Comparison of ENCODE assay signal across 24 mouse cellular contexts in genomic region chr9:102792836-102793235, GRCm38 (mm10). TPM values are rescaled to one million over a fixed set of nuclear protein-coding genes. Genes with fewer than 3 reads are reported as not detected.
DNase-seq lines count a peak whose midpoint lies in the region; ATAC-seq and TF ChIP-seq lines count a peak whose summit lies in the region.
"Had no signal": no experiment of that assay in that cellular context is flagged by ENCODE, and none has a peak within 500 bp of the region (broad histone marks: within the 10 kb centered on the region; RNA-seq: fewer than 3 reads in every experiment).

No protein-coding gene starts in this region.

- no peaks in the 10 kb centered on the region for H3K79me2 ChIP-seq in heart, adult 2 months (replicated peaks; ENCODE audit: control insufficient read depth, insufficient read depth, low read length)

- H3K4me3 ChIP-seq in heart, adult 2 months: no peak overlapping the region
- no peak overlapping the region for H3K4me3 ChIP-seq in layer of hippocampus, adult 2 months
- H3K4me3 ChIP-seq in ES-Bruce4 (ENCODE audit: low read depth, low read length): peak overlapping the region; percentile 22
- no peak overlapping the region for H3K4me3 ChIP-seq in hindbrain, embryonic 14.5 days (replicated peaks; ENCODE audit: low read length)
- H3K4me3 ChIP-seq: embryonic facial prominence, embryonic 12.5 days; liver, embryonic 12.5 days; midbrain, embryonic 12.5 days; myocyte; neural tube, embryonic 12.5 days had no signal

- no peak overlapping the region for H3K27ac ChIP-seq in heart, adult 2 months
- H3K27ac ChIP-seq in layer of hippocampus, adult 2 months: peak overlapping the region; percentile 73; the same call in 1 of the 2 replicates
- no peak overlapping the region for H3K27ac ChIP-seq in ES-Bruce4 (ENCODE audit: insufficient read depth, low read length)
- no peak overlapping the region for H3K27ac ChIP-seq in hindbrain, embryonic 14.5 days
- H3K27ac ChIP-seq: embryonic facial prominence, embryonic 12.5 days; liver, embryonic 12.5 days; macrophage; midbrain, embryonic 12.5 days; neural tube, embryonic 12.5 days had no signal

- 60% methylated on average over 14 of the region's 15 CpGs for WGBS in heart, adult 2 months
- WGBS in hindbrain, embryonic 14.5 days: 67% methylated on average over 14 of the region's 15 CpGs

- no peaks in the 10 kb centered on the region for H3K9me3 ChIP-seq in ES-Bruce4 (replicated peaks; ENCODE audit: control insufficient read depth, insufficient read depth, low read length, poor library complexity, severe bottlenecking)
- H3K9me3 ChIP-seq in hindbrain, embryonic 14.5 days (ENCODE audit: control insufficient read depth, low read length): no peaks in the 10 kb centered on the region
- H3K9me3 ChIP-seq: embryonic facial prominence, embryonic 12.5 days; liver, embryonic 12.5 days; midbrain, embryonic 12.5 days; neural tube, embryonic 12.5 days had no signal

- no peak overlapping the region for H3K9ac ChIP-seq in heart, adult 2 months (ENCODE audit: low read depth, low read length)
- peak overlapping the region; percentile 26; the same call in 1 of the 2 replicates for H3K9ac ChIP-seq in ES-Bruce4 (ENCODE audit: low read depth, poor library complexity, severe bottlenecking)
- no peak overlapping the region for H3K9ac ChIP-seq in hindbrain, embryonic 14.5 days
- H3K9ac ChIP-seq: embryonic facial prominence, embryonic 12.5 days; liver, embryonic 12.5 days; liver, postnatal 0 days; midbrain, embryonic 12.5 days; neural tube, embryonic 12.5 days had no signal

- no peak overlapping the region for H3K4me2 ChIP-seq in hindbrain, embryonic 14.5 days (replicated peaks)
- H3K4me2 ChIP-seq: embryonic facial prominence, embryonic 12.5 days; midbrain, embryonic 12.5 days had no signal

- no peak for TF ChIP-seq EP300 in heart, adult 2 months (IDR thresholded peaks at IDR 0.05; ENCODE audit: insufficient read depth, low read depth, low read length)
- TF ChIP-seq EP300 in ES-Bruce4 (IDR thresholded peaks at IDR 0.05; ENCODE audit: insufficient read depth, low read depth, low read length): no peak

- no peak for TF ChIP-seq CTCF in heart, adult 2 months (IDR thresholded peaks at IDR 0.05)
- TF ChIP-seq CTCF in layer of hippocampus, adult 2 months (conservative IDR thresholded peaks at IDR 0.05): no peak
- no peak for TF ChIP-seq CTCF in ES-Bruce4 (IDR thresholded peaks at IDR 0.05; ENCODE audit: low read depth, low read length)

- H3K36me3 ChIP-seq in heart, adult 2 months (ENCODE audit: control insufficient read depth, insufficient read depth, low read length): no peaks in the 10 kb centered on the region
- H3K36me3 ChIP-seq in ES-Bruce4 (ENCODE audit: control insufficient read depth, insufficient read depth, low read length, poor library complexity, severe bottlenecking): no peaks in the 10 kb centered on the region
- no peaks in the 10 kb centered on the region for H3K36me3 ChIP-seq in hindbrain, embryonic 14.5 days (replicated peaks; ENCODE audit: control insufficient read depth, insufficient read depth)
- H3K36me3 ChIP-seq: embryonic facial prominence, embryonic 12.5 days; liver, embryonic 12.5 days; midbrain, embryonic 12.5 days; neural tube, embryonic 12.5 days had no signal

- H3K27me3 ChIP-seq in heart, adult 2 months (ENCODE audit: control insufficient read depth, insufficient read depth, low read length): no peaks in the 10 kb centered on the region
- H3K27me3 ChIP-seq in ES-Bruce4 (ENCODE audit: control insufficient read depth, insufficient read depth, low read length, poor library complexity, severe bottlenecking): no peaks in the 10 kb centered on the region
- H3K27me3 ChIP-seq in hindbrain, embryonic 14.5 days (ENCODE audit: control insufficient read depth, insufficient read depth, low read length): no peaks in the 10 kb centered on the region
- H3K27me3 ChIP-seq: embryonic facial prominence, embryonic 12.5 days; midbrain, embryonic 12.5 days; neural tube, embryonic 12.5 days had no signal

- H3K4me1 ChIP-seq in heart, adult 2 months (ENCODE audit: control insufficient read depth, insufficient read depth, low read length): no peaks in the 10 kb centered on the region
- H3K4me1 ChIP-seq in ES-Bruce4 (ENCODE audit: control insufficient read depth, insufficient read depth, low read length): peaks cover 4% of the 10 kb centered on the region
- H3K4me1 ChIP-seq in hindbrain, embryonic 14.5 days (replicated peaks; ENCODE audit: control insufficient read depth, insufficient read depth, low read length): no peaks in the 10 kb centered on the region
- H3K4me1 ChIP-seq: embryonic facial prominence, embryonic 12.5 days; midbrain, embryonic 12.5 days; neural tube, embryonic 12.5 days had no signal

- intact Hi-C loops in heart, adult 2 months (cut with DNase I): no loop called here

- peak; percentile 82 for DNase-seq in heart, adult 11 months
- no peak for DNase-seq in heart, adult 2 months
- no peak for DNase-seq in layer of hippocampus, adult 2 months (ENCODE audit: low spot score in 2 of 2)
- DNase-seq in layer of hippocampus, postnatal 10 days (ENCODE audit: low spot score in 2 of 2): no peak
- DNase-seq in ZHBTc4 (ENCODE audit: low read depth, low spot score): peak; percentile 75
- no peak for DNase-seq in kidney, postnatal 4 days
- DNase-seq in hindbrain, embryonic 14.5 days (ENCODE audit: low spot score): no peak
- DNase-seq: cerebellum, adult 11 months; cerebellum, postnatal 36 days; gastrocnemius, postnatal 25 days; kidney, adult 9 months; kidney, postnatal 10 days; layer of hippocampus, postnatal 36 days; liver, postnatal 0 days; thymus, postnatal 25 days had no signal

- ATAC-seq in hindbrain, embryonic 14.5 days (ENCODE audit: low FRiP score): no peak
- ATAC-seq: forebrain, embryonic 14.5 days; intestine, postnatal 0 days; liver, embryonic 12.5 days; liver, postnatal 0 days had no signal

- TF ChIP-seq POLR2A in heart, adult 2 months (IDR thresholded peaks at IDR 0.05; ENCODE audit: insufficient read depth, low read depth, low read length): no peak
- TF ChIP-seq POLR2A in ES-Bruce4 (IDR thresholded peaks at IDR 0.05; ENCODE audit: insufficient read depth, low read length): no peak

RNA-seq across cellular contexts. Expression of gene Ryk, which starts 41.9 kb away (rescaled TPM):
- 10 to 100 TPM; 38.1 to 39.7 TPM for total RNA-seq in heart, adult 2 months (2021)
- polyA plus RNA-seq in heart, adult 2 months (2012; rRNA removed): 31.5 and 45.1 TPM in 2 replicates
- total RNA-seq in layer of hippocampus, adult 2 months (2021): 10 to 100 TPM; 44.5 to 46.3 TPM
- 10 to 100 TPM; 36.2 to 38.6 TPM for total RNA-seq in layer of hippocampus, postnatal 10 days (2021)
- 81.3 and 85.3 TPM in 2 replicates for polyA plus RNA-seq in ES-Bruce4 (2011; ENCODE audit: insufficient read depth, insufficient read length, low read depth, missing spikeins)
- 14.1 and 14.5 TPM in 2 replicates for polyA plus RNA-seq in hindbrain, embryonic 14.5 days (2014; fragmentation: Nextera tagmentation; extraction: Ambion mirVana)

Comparison
In these comparisons a context has a peak if more than half of its experiments do, and no peak if none do; other contexts are left out.
1. DNase-seq: peak in heart, adult 11 months (single experiment) and ZHBTc4 (single experiment); none in heart, adult 2 months (0 of 2), layer of hippocampus, adult 2 months (0 of 2), layer of hippocampus, postnatal 10 days (0 of 2), kidney, postnatal 4 days (0 of 2) and hindbrain, embryonic 14.5 days (single experiment).